Mouse (Mus musculus) adrenal gland, postnatal 10 days (tissue): Measurements from ENCODE around the gene Cpa3. TPM values are rescaled to one million over a fixed set of nuclear protein-coding genes. Genes with fewer than 3 reads are reported as not detected.

Experiments used
- DNase-seq: peaks from one replicate; pipeline ENCODE4 v3.0.0; 2021; ENCODE audit warnings: mixed read lengths
- long read RNA-seq, 2 experiments: library from polyadenylated mRNA; stranded (forward); transcript quantifications; one replicate each; pipeline ENCODE4 v2.0.0; 2021
- total RNA-seq, 2 experiments: library from RNA; stranded (reverse); gene quantifications; 2 replicates each; pipeline ENCODE4 v1.2.3; 2021

The Cpa3 gene
- 1 to 10 TPM; 7.6 to 7.9 TPM for total RNA-seq
- long read RNA-seq, experiment 1, partial matches to known transcripts, result 0 of 1 reads
- long read RNA-seq, experiment 1, other reads (novel, unspliced or antisense), result 0 of 1 reads
- long read RNA-seq, experiment 2, partial matches to known transcripts, result 1 of 3 reads
- long read RNA-seq, experiment 2, other reads (novel, unspliced or antisense), result 0 of 3 reads

DNA sequence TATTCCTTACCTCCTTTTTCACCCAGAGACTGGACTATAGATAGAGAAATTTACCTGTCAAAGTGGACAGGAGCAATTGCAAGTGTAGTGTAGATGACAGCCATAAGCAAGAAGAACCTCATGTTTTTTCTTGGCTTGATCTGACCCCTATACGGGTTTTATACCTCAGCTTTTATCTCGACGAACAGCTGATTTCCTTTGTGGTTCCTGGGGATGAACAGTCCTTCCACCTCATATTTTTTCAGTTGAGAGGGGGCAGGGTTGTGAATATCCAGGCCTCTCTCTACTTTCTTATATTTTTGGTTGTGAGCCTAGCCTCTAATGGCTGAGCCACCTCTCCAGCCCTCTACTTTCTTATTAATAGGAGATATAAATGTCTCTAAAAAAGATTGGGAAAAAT lies at the start of gene Cpa3:
Gene Cpa3 (minus strand): TSS at position 132 of the 400 bp plus-strand sequence.
- no peak for DNase-seq

DNA sequence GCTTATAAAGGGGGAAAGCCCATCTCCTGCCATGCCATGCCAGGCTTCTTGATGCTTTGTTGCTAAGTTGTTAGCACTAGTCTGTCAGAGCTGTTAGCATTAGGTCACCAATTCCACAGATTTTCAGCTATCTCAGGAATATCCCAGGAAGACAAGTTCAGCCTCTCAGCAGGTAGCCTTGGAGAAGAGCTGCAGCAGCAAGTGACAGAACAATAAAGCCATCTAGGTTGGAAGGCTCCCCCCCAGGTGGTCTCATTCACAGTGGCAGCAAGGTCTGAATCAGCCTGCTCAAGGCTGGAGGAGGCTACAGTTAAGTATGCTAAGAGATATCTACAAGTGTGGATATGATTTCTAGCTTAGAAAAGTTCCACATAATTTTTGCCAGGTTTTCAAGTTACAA lies 49.4 kb upstream of the Cpa3 start:
- no peak for DNase-seq

DNA sequence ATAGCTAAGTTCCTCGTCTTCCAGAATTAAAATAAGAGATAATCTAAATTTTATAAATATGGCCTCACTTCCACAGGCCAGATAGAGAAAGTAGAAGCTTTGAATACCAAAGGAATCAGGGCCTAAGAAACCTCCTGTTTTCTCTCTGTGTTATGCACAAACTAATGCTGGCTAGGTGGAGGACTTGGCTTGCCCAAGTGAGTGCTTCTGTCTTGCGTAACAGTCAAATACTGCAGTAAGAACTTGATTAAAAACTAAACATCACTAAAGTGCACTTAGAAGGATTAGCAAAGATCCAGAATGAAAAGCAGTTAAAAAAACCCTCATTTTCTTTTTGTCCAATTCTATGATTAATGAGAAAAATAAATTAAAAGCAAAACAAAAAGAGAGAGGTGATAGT lies 46.8 kb upstream of the Cpa3 start:
- DNase-seq, result no peak

DNA sequence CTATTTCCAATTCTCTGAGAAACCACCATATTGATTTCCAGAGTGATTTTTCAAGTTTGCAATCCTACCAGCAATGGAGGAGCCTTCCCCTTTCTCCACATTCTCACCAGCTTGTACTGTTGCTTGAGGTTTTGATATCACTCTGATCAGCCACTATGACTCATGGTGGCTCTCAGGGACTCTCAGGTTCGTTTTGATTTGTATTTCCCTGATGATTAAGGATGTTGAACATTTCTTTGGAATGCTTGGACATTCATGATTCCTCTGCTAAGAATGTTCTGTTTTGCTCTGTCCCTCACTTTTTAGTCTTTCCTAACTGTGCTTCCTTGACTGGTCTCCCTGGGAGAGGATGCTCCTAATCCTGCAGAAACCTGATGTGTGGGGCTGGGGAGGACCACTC lies 39.8 kb upstream of the Cpa3 start:
- no peak for DNase-seq

DNA sequence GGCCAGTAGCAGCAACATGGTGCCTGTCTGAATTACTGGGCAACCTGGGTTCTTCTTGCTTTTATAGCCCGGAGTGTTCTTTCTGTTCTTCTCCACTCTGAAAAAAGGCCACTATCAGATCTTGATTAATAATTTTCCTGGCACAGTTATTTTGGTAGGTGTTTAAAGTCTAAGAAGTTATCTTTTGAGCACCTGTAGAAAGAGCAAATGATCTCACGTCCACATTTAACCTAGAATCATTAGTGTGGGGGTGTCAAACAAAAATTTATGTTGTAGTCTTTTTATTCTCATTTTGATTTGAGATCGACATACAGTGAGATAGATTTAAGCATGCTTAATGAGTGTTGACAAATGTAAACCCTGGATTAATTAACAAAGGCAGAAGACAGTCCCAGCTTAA lies 33.7 kb upstream of the Cpa3 start, which contains the start of gene Cpb1:
Gene Cpb1 (minus strand): TSS at position 101 of the 400 bp plus-strand sequence.
- no peak for DNase-seq

DNA sequence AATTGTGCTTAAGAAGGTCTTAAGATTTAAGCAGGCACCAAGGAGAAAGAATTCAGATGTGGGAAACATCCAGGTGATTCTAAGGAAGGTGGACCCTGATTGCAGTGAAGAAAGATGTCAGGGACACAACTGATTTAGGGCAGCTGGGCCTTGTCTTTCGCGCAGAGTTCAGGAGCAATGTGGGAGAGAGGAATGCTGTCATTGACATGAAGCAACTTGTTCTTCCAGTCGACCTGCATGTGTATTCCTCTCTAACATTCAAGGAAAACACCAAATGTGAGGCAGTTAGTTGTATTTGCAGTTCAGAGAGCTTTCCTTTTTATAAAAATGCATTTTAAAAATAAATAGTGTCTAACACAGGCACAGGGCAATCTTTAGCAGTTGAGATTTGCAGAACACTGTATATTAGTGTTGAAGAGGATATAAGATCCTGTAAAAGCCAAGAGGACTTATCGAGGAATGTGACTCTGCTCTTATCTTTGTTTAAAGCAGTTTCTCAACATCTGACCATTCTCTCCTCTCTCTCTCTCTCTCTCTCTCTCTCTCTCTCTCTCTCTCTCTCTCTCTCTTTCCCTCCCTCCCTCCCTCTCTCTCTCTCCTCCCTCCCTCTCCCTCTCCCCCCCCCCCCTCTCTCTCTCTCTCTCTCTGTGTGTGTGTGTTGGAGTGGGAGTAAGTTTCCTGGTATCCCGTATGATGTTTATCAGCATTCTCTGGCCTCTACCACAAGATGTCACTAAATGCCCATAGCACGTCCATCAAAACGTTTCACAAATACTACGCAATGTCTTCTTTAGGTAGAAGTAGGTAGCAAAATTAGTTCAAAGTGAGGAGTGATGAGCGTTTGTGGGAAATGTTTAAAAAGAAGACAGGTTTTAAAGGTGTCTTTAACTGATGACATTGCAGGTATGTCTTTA lies 12.8 kb upstream of the Cpa3 start:
- DNase-seq, result peak; percentile 10

DNA sequence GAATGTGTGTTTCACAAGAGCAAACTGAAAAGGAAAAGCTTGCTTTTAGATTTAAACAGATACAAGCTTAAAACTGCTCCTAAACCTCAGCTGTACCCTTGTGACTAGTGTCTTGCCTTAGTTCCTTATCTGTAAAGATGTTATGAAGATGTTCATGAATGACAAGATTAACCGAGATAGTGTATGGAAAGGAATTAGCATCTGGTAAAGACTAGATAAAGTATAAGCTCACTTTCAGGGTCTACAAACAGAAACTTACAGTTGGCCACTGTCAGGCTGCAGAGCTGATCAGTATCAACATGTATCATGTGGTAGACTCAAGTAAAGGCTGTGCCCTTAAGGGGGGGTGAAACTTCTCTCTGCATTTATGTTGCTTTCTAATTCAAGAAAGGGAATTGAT lies 1.9 kb upstream of the Cpa3 start:
- DNase-seq, result no peak

DNA sequence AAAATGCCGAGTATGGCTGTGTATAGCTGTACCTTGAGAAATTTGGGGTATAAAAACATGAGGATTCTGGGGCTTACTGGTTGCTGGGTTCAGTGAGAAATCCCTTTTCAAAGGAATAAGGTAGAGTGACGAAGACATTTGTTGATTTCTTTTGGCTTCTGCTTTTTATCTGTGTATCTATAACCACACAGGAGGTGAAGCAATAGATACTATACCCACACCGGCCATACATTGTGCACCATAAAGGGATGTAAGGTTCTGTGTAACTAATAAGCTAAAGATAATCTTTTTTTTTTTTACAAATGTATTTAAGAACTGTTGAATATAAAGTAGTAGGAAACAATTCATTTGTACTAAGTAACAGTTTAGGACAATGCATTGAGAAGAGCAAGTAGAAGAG lies 2.2 kb downstream of the Cpa3 start:
- no peak for DNase-seq

DNA sequence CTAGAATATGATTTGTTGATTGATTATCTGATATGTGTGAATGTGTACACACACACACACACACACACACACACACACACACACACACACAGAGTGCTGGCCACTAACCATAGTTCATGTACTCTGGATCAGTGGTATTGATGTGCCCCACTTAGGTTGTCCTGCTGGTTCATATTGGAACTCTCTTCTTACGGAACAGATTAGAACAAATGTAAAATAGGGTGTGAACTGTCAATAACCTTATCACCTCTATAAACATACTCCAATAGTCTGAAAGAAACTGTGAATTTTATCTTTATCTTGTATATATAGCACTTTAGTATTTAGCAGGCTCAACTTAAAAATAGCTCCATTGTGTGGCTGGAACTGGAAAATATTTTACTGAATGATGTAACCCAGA lies 5.0 kb downstream of the Cpa3 start:
- no peak for DNase-seq

DNA sequence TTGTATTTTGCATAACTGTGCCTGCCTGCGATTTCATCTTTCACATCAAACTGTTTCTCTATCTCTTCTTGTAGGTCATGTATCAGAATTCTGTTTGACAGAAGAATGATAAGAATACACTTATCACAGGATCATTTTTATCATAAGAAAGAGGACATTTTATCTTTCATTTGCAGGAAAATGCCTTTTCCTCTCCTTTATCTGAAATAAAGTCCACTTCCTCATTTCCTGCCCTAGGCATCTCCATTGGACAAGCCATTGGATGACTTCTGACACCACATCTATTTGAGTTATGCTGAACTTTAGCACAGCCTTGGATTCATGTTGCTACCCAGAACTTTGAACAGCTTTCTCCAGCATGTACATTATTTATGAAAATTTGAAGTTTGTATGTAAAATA lies 13.0 kb downstream of the Cpa3 start:
- DNase-seq, result no peak

DNA sequence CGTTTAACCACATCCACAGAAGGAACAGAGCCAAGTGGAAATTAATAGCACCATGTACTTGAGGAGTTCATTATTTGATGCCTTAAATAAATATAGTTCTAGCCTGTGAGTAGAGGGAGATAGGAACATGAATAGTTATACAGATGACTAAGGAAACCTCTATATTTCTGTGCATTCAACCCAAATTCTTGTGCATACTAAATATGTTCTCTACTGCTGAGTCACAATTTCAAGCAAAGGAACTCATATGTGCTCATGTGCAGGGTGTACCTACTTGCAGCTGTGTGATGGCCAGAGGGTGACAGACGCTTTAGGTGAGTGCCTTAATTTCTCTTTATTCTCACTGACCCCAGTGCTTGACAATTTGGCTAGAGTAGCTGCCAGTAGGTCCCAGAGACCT lies 16.6 kb downstream of the Cpa3 start:
- no peak for DNase-seq

DNA sequence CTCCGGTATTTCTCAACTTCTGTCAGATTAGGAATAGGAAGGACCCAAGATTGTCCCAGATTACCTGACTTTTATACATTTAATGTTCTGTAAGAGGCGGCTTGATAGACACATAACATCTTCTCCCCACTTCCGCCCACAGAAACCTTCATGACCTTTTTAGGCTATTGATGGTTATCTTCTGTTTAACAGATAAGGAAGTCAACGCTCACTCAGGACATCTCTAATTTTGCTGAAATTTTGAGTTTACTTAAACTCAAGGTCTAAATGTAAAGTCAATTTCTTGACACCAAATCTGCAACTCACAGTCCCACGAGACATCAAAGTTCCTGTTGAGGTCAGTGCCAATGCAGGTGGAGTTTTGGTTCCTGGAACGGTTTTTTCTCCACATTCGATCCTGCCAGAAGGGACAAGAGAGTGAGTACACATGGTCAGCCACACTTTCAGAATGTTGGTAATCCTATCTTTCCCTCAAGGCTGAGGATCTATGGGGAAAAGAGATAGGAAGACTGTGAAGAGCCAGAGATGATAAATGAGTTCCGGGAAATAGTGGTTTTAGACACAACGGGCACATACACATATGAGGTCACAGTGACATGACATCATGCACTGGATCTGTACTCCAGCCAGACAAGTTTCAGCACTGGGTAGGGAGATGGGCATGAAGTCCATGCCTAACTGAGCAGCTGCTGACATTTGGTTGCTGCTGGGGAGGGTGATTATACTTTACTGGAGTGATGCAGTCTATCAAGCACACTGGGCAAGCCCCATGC lies 18.9 kb downstream of the Cpa3 start:
- DNase-seq, result no peak

DNA sequence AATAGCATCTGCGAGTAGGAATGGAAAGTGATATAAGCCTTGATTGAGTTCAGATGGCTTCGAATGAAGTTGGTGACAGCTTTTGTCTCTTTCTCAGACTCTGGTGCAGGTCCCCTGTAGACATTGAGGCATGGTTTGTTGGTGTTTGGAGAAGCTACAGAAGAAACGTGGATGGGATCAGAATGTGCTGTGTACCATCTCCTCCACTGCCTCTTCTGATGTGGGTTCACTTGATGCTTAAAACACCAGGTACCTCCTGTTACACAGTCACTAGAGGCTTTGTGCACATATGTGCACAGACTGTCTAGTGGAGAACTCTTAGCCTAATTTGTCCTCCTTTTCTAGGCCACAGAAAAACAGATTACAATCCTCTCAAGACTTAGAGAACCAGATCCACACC lies 19.8 kb downstream of the Cpa3 start:
- DNase-seq, result no peak

DNA sequence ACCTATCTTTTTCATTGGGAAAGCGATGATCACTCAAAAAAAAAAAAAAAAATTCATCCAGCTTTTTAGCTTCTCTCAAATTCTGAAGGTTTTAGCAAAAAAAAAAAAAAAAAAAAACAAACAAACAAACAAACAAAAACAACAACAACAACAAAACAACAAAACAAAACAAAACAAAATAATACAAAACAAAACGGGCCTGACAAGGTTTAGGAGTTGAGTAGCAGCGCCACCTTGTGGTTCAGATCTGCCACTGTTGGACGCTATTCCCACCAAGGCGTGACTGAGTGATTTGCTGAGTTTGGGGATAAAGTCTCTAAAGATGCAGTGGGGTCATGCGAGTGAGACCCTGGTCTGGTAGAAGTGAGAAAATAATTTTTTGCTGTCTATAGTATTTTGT lies 43.1 kb downstream of the Cpa3 start:
- peak; percentile 76 for DNase-seq

DNA sequence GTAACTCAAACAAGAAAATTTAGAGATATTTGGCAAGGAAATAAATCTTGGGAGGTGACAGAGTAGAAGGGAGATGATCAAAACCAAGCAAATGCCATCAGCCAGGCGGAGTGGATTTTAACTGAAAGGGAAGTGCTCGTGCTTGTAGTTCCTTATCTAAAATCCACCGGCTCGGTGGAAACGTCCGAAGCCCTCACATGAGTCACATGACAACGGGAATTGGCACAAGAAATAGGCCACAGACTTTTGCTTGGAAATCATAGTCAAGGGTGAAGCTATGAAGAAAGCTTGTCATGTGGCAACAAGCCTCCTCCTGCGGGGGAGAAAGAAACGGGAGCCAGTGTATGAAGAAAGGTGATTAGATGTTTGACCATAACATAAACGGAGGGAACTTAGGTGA lies 44.1 kb downstream of the Cpa3 start:
- peak; percentile 50 for DNase-seq

DNA sequence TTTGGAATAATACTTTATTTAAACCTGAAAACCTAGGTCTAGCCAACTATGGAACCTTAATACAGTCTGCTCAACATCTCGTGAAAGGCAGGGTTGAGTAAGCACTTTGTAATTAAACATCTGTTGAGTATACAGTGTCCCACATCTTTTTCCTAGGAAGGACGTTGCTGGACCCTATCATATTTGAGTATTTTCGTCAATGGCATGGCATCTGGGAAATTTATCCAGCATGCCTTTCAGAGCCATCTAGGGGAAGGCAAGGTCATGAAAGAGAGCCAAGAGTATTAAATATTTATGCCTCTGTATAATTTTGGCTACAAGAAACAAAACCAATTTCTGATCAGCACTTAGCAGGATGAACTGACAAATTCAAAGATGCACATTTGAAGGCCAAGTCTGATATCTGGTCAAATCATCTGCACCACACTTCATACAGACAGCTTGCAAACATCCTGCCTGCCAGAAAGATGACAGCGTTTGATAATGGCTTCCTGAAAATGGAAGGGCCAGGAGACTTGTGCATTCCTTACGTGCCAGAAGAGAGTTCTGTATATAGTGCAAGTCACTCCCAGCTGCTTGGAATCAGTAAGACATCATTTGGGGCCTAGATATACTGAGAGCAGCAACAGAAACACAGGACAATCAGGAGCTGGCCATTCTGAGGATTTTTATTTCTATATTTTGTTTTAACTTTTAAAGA lies 52.9 kb downstream of the Cpa3 start:
- DNase-seq, result no peak

DNA sequence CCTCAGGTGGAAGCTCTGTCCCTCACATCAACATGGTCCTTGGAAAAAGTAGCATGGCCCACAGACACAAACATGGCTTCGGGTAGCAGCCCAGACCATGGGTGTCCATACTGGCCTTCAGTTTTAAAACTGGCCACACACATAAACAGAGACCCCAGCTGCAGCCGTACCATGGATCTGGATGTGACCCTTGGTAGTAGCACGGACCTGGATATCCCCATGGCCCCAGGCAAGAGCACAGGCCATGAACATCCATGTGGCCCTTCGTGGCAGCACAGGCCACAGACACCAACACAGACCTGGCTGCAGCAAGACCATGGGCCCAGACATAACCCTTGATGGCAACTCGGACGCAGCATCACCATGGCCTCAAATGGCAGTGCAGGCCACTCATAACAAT lies 69.6 kb downstream of the Cpa3 start:
- DNase-seq, result no peak

DNA sequence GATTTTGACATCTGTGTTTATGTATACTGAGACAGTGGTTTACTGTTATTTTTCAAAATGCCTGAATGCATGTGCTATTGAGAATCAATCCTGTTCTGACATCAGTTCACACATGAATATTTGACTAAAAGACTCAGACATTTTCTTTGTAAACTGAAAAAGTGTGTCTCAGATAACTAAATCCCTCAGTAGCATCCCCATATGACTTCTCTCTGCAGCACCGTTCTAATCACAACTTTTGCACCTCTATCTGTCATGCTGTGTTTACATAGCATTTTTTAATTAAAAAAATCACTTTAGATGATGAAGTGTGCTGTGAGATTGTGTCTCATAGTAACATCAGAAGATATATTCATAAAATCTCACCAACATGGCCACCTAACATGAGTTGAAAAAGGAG lies 74.5 kb downstream of the Cpa3 start:
- no peak for DNase-seq
